Mouse (Mus musculus): ENCODE measurements around the gene Ints6l. TPM values are rescaled to one million over a fixed set of nuclear protein-coding genes. Genes with fewer than 3 reads are reported as not detected.
A peak's percentile ranks its signal among the peaks of the same experiment; 100 is the strongest.

Gene Ints6l
- 19.3 and 19.6 TPM in 2 replicates for polyA plus RNA-seq (2015; fragmentation: Nextera tagmentation; extraction: Ambion mirVana)

- Histone ChIP-seq H3K27me3 (no peaks in the 10 kb centered on the region), H3K9me3 (no peaks in the 10 kb centered on the region), H3K4me3 (peak within 1 kb of the TSS; percentile 57), H3K27ac (replicated peaks) (peak within 1 kb of the TSS; percentile 98), H3K4me2 (peak within 1 kb of the TSS; percentile 58), H3K4me1 (replicated peaks) (no peaks in the 10 kb centered on the region), H3K36me3 (no peaks in the 10 kb centered on the region), H3K9ac (peak within 1 kb of the TSS; percentile 84)
- WGBS: 13% methylated on average over 22 of the region's 22 CpGs
- peak; percentile 87 for ATAC-seq (ENCODE audit: low read depth)
These were observed at the start of gene Ints6l for GRCm38 (mm10) chrX:56454671-56455371. Ints6l (plus strand) TSS chrX:56454857.

GRCm38 (mm10) chrX:56405482-56405881 is 49.2 kb upstream of the Ints6l start:
- no peaks in the 10 kb centered on the region for H3K9me3 ChIP-seq
- 77% methylated on average over 1 of the region's 1 CpGs for WGBS
- no peak overlapping the region for H3K9ac ChIP-seq
- H3K4me3 ChIP-seq: no peak overlapping the region
- no peaks in the 10 kb centered on the region for H3K27me3 ChIP-seq
- H3K4me2 ChIP-seq: no peak overlapping the region
- no peak overlapping the region for H3K27ac ChIP-seq (replicated peaks)
- H3K36me3 ChIP-seq: no peaks in the 10 kb centered on the region
- H3K4me1 ChIP-seq (replicated peaks): no peaks in the 10 kb centered on the region
- ATAC-seq (ENCODE audit: low read depth): no peak

- Histone ChIP-seq H3K9me3 (no peaks in the 10 kb centered on the region), H3K9ac (no peak overlapping the region), H3K4me3 (no peak overlapping the region), H3K27ac (replicated peaks) (no peak overlapping the region), H3K4me2 (no peak overlapping the region), H3K27me3 (no peaks in the 10 kb centered on the region), H3K36me3 (no peaks in the 10 kb centered on the region), H3K4me1 (replicated peaks) (no peaks in the 10 kb centered on the region)
- WGBS: 73% methylated on average over 5 of the region's 5 CpGs
- no peak for ATAC-seq (ENCODE audit: low read depth)
These were observed 48.5 kb upstream of the Ints6l start for GRCm38 (mm10) chrX:56406128-56406527.

GRCm38 (mm10) chrX:56416277-56416676 is 38.4 kb upstream of the Ints6l start:
- ATAC-seq (ENCODE audit: low read depth): no peak
- Histone ChIP-seq H3K9ac (no peak overlapping the region), H3K27ac (replicated peaks) (no peak overlapping the region), H3K4me3 (no peak overlapping the region), H3K9me3 (no peaks in the 10 kb centered on the region), H3K27me3 (no peaks in the 10 kb centered on the region), H3K4me1 (replicated peaks) (no peaks in the 10 kb centered on the region), H3K36me3 (no peaks in the 10 kb centered on the region), H3K4me2 (no peak overlapping the region)
- 75% methylated on average over 3 of the region's 3 CpGs for WGBS

- H3K27me3 ChIP-seq: no peaks in the 10 kb centered on the region
- no peak overlapping the region for H3K4me2 ChIP-seq
- no peaks in the 10 kb centered on the region for H3K36me3 ChIP-seq
- 73% methylated on average over 4 of the region's 4 CpGs for WGBS
- no peak overlapping the region for H3K9ac ChIP-seq
- no peaks in the 10 kb centered on the region for H3K9me3 ChIP-seq
- no peak overlapping the region for H3K27ac ChIP-seq (replicated peaks)
- ATAC-seq (ENCODE audit: low read depth): no peak
- no peaks in the 10 kb centered on the region for H3K4me1 ChIP-seq (replicated peaks)
- H3K4me3 ChIP-seq: no peak overlapping the region
These were observed 37.1 kb upstream of the Ints6l start for GRCm38 (mm10) chrX:56417541-56417940.

GRCm38 (mm10) chrX:56430601-56431000 is 24.1 kb upstream of the Ints6l start:
- no peak for ATAC-seq (ENCODE audit: low read depth)
- Histone ChIP-seq H3K36me3 (no peaks in the 10 kb centered on the region), H3K9me3 (no peaks in the 10 kb centered on the region), H3K9ac (no peak overlapping the region), H3K27ac (replicated peaks) (no peak overlapping the region), H3K4me3 (no peak overlapping the region), H3K27me3 (no peaks in the 10 kb centered on the region), H3K4me1 (replicated peaks) (no peaks in the 10 kb centered on the region), H3K4me2 (no peak overlapping the region)
- WGBS: 44% methylated on average over 2 of the region's 2 CpGs

- Histone ChIP-seq H3K4me1 (replicated peaks) (no peaks in the 10 kb centered on the region), H3K9me3 (no peaks in the 10 kb centered on the region), H3K36me3 (no peaks in the 10 kb centered on the region), H3K4me2 (no peak overlapping the region), H3K9ac (no peak overlapping the region), H3K27ac (replicated peaks) (no peak overlapping the region), H3K27me3 (no peaks in the 10 kb centered on the region), H3K4me3 (no peak overlapping the region)
- WGBS: 75% methylated on average over 7 of the region's 7 CpGs
- ATAC-seq (ENCODE audit: low read depth): no peak
These were observed 18.8 kb upstream of the Ints6l start for GRCm38 (mm10) chrX:56435758-56436283.

- H3K4me3 ChIP-seq: no peak overlapping the region
- 79% methylated on average over 11 of the region's 11 CpGs for WGBS
- H3K27ac ChIP-seq (replicated peaks): no peak overlapping the region
- H3K4me1 ChIP-seq (replicated peaks): no peaks in the 10 kb centered on the region
- no peaks in the 10 kb centered on the region for H3K9me3 ChIP-seq
- no peak overlapping the region for H3K9ac ChIP-seq
- ATAC-seq (ENCODE audit: low read depth): no peak
- no peaks in the 10 kb centered on the region for H3K36me3 ChIP-seq
- no peaks in the 10 kb centered on the region for H3K27me3 ChIP-seq
- H3K4me2 ChIP-seq: no peak overlapping the region
These were observed 7.9 kb upstream of the Ints6l start for GRCm38 (mm10) chrX:56446487-56447428.

- no peaks in the 10 kb centered on the region for H3K27me3 ChIP-seq
- 72% methylated on average over 4 of the region's 4 CpGs for WGBS
- no peak within 1 kb of the TSS for H3K9ac ChIP-seq
- no peaks in the 10 kb centered on the region for H3K36me3 ChIP-seq
- H3K27ac ChIP-seq (replicated peaks): no peak within 1 kb of the TSS
- H3K4me2 ChIP-seq: no peak within 1 kb of the TSS
- no peaks in the 10 kb centered on the region for H3K9me3 ChIP-seq
- no peak within 1 kb of the TSS for H3K4me3 ChIP-seq
- H3K4me1 ChIP-seq (replicated peaks): no peaks in the 10 kb centered on the region
- no peak for ATAC-seq (ENCODE audit: low read depth)
These were observed 7.1 kb upstream of the Ints6l start, which contains the start of gene Gm2174 for GRCm38 (mm10) chrX:56447524-56448015. Gm2174 (plus strand) TSS chrX:56447965.

GRCm38 (mm10) chrX:56455372-56456246 is 952 bp downstream of the Ints6l start:
- peak; percentile 96 for ATAC-seq (ENCODE audit: low read depth)
- 24% methylated on average over 64 of the region's 65 CpGs for WGBS

GRCm38 (mm10) chrX:56456379-56456778 is 1.7 kb downstream of the Ints6l start:
- 21% methylated on average over 8 of the region's 8 CpGs for WGBS
- peak; percentile 2; the same call in 1 of the 2 replicates for ATAC-seq (ENCODE audit: low read depth)
- no peaks in the 10 kb centered on the region for H3K4me1 ChIP-seq (replicated peaks)
- H3K36me3 ChIP-seq: no peaks in the 10 kb centered on the region
- H3K9ac ChIP-seq: peak overlapping the region; percentile 84
- H3K4me2 ChIP-seq: peak overlapping the region; percentile 58
- H3K4me3 ChIP-seq: peak overlapping the region; percentile 57
- no peaks in the 10 kb centered on the region for H3K27me3 ChIP-seq
- H3K9me3 ChIP-seq: no peaks in the 10 kb centered on the region
- peak overlapping the region; percentile 98 for H3K27ac ChIP-seq (replicated peaks)

More at GRCm38 (mm10) chrX:56455372-56456246, 952 bp downstream of the Ints6l start:
- Histone ChIP-seq H3K9me3 (no peaks in the 10 kb centered on the region), H3K9ac (peak overlapping the region; percentile 84), H3K36me3 (no peaks in the 10 kb centered on the region), H3K4me1 (replicated peaks) (no peaks in the 10 kb centered on the region), H3K4me2 (peak overlapping the region; percentile 58), H3K27ac (replicated peaks) (peak overlapping the region; percentile 98), H3K27me3 (no peaks in the 10 kb centered on the region), H3K4me3 (peak overlapping the region; percentile 57)
